Mouse (Mus musculus) bone marrow, adult 2 months (tissue): ENCODE measurements around the gene Gdpd1.

Experiments used
- CTCF ChIP-seq: fragments of 200-500 bp; IDR thresholded peaks from 2 replicates; pipeline ENCODE4 v1.5.1; 2011; ENCODE audit warnings: low read length, control low read depth; ENCODE audit not compliant: control insufficient read depth, insufficient read depth
- POLR2A ChIP-seq: fragments of 200-500 bp; IDR thresholded peaks from 2 replicates; pipeline ENCODE4 v1.6.1; 2011; ENCODE audit warnings: low read depth, mild to moderate bottlenecking, control low read depth, low read length, borderline replicate concordance; ENCODE audit not compliant: control insufficient read depth

DNA sequence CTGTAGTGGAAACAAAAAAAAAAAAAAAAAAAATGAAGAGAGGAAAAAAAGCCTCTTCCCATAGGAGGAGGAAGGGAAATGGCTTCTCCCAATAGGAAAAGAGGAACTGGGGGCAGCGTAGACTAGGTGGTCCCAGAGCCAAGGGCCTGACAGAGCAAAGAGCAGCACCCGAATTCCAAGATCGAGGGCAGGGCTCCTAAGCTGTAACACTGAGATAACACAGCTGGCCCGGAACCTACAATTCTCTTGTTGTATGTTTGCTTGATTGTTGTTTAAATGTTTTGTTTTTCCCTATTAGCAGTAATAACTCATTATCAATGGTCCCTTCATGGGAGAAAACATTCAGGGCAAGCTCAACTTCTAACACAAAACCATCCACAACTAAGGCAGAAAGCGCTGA lies 26.9 kb downstream of the Gdpd1 start:
- TF ChIP-seq CTCF (no peak), POLR2A (no peak)
